Comparison of ENCODE assay signal across 9 mouse cellular contexts in the genomic region with DNA sequence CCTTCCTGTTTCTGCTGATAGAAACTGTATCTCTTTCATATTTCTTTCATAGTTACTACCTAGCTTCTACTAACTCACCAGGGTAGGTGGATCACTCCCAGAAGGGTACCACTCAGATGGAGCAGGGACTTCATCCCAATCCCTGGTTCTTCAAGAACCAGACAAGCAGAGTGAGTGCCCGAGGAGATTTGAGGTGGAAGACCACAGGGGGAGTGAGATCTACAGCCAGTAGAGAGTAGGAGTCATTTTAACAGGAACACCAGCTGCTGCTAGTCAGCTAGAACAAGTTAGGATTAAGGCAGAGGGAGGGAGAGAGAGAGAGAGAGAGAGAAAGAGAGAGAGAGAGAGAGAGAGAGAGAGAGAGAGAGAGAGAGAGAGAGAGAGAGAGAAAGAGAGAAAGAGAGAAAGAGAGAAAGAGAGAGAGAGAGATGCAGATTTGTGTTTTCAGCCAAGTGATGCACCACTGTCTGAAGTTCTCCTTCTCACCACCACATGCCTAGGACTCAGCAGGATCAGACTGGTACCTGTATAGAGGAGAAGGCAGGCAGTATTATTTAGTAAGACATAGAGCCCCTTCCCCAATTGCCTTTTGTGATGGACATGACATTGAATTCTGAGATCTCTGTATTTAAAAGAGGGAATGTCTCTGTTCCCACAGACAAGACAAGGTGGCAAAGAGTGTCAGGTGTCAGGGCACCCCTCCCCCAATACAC. TPM values are rescaled to one million over a fixed set of nuclear protein-coding genes. Genes with fewer than 3 reads are reported as not detected.
DNase-seq lines count a peak whose midpoint lies in the region; ATAC-seq and TF ChIP-seq lines count a peak whose summit lies in the region.
"Had no signal": no experiment of that assay in that cellular context is flagged by ENCODE, and none has a peak within 500 bp of the region (broad histone marks: within the 10 kb centered on the region; RNA-seq: fewer than 3 reads in every experiment).

No protein-coding gene starts in this region.

- DNase-seq in heart, postnatal 14 days: no peak
- DNase-seq in lung, postnatal 0 days (ENCODE audit: low spot score): no peak
- no peak for DNase-seq in lung, postnatal 14 days
- no peak for DNase-seq in layer of hippocampus, postnatal 14 days (ENCODE audit: low spot score in 2 of 2)

- peaks cover 3% of the 10 kb centered on the region; the same call in 1 of the 2 replicates for H3K4me1 ChIP-seq in heart, embryonic 11.5 days (ENCODE audit: control insufficient read depth, insufficient read depth, low read length)
- H3K4me1 ChIP-seq in lung, postnatal 0 days (ENCODE audit: insufficient read depth, low read depth, low read length): no peaks in the 10 kb centered on the region; the same call in 1 of the 2 replicates
- peaks cover 13% of the 10 kb centered on the region for H3K4me1 ChIP-seq in hindbrain, embryonic 15.5 days (replicated peaks)
- H3K4me1 ChIP-seq in small intestine, adult 2 months (ENCODE audit: control insufficient read depth, insufficient read depth, insufficient read length, low read length): peaks cover 18% of the 10 kb centered on the region

- H3K9ac ChIP-seq in heart, embryonic 11.5 days (ENCODE audit: low read depth, low read length): no peak overlapping the region
- no peak overlapping the region for H3K9ac ChIP-seq in lung, postnatal 0 days (replicated peaks; ENCODE audit: low read depth)
- no peak overlapping the region for H3K9ac ChIP-seq in hindbrain, embryonic 15.5 days

- intact Hi-C loops in heart, postnatal 14 days (cut with DNase I): loop anchor here (5.0 kb wide), 1 partner anchor 32 kb away; no protein-coding TSS in a partner anchor

- no peak overlapping the region for H3K27ac ChIP-seq in heart, embryonic 11.5 days (ENCODE audit: low read depth, low read length)
- H3K27ac ChIP-seq in lung, postnatal 0 days (ENCODE audit: low read length): peak overlapping the region; percentile 44; the same call in 1 of the 2 replicates
- peak overlapping the region; percentile 68 for H3K27ac ChIP-seq in hindbrain, embryonic 15.5 days (replicated peaks)
- peak overlapping the region; percentile 73 for H3K27ac ChIP-seq in small intestine, adult 2 months (ENCODE audit: insufficient read depth, low read depth, low read length)

- no peaks in the 10 kb centered on the region for H3K9me3 ChIP-seq in heart, embryonic 11.5 days (replicated peaks; ENCODE audit: control insufficient read depth, low read length)
- H3K9me3 ChIP-seq in lung, postnatal 0 days (ENCODE audit: low read length): no peaks in the 10 kb centered on the region
- H3K9me3 ChIP-seq in hindbrain, embryonic 15.5 days: no peaks in the 10 kb centered on the region

- 48% methylated on average over 1 of the region's 1 CpGs for WGBS in heart, embryonic 11.5 days (ENCODE audit: insufficient replicate concordance)
- 70% methylated on average over 1 of the region's 1 CpGs for WGBS in lung, postnatal 0 days
- WGBS in hindbrain, embryonic 15.5 days: 58% methylated on average over 1 of the region's 1 CpGs
- 17% methylated on average over 1 of the region's 1 CpGs for WGBS in small intestine, adult 2 months

- no peak for TF ChIP-seq EP300 in lung, postnatal 0 days (IDR thresholded peaks at IDR 0.05)

- H3K27me3 ChIP-seq in heart, embryonic 11.5 days (ENCODE audit: control insufficient read depth, insufficient read depth, low read length): no peaks in the 10 kb centered on the region
- H3K27me3 ChIP-seq in lung, postnatal 0 days (replicated peaks; ENCODE audit: insufficient read depth, low read length): no peaks in the 10 kb centered on the region
- H3K27me3 ChIP-seq in hindbrain, embryonic 15.5 days: no peaks in the 10 kb centered on the region
- no peaks in the 10 kb centered on the region for H3K27me3 ChIP-seq in small intestine, adult 2 months (ENCODE audit: control insufficient read depth, insufficient read depth, low read length)

- no peak for TF ChIP-seq POLR2A in small intestine, adult 2 months (IDR thresholded peaks at IDR 0.05; ENCODE audit: low read depth, low read length)

- no peak for ATAC-seq in heart, embryonic 11.5 days (replicated peaks; ENCODE audit: insufficient number of reproducible peaks, low FRiP score, low TSS enrichment)
- ATAC-seq in lung, postnatal 0 days: no peak
- ATAC-seq in hindbrain, embryonic 15.5 days (ENCODE audit: low FRiP score, low read depth): peak; percentile 69; the same call in 1 of the 2 replicates
- no peak for ATAC-seq in megakaryocyte-erythroid progenitor cell, adult 5-6 weeks (replicated peaks; ENCODE audit: low FRiP score, low TSS enrichment, poor library complexity, severe bottlenecking)
- ATAC-seq: CD4-positive, CD25-positive, alpha-beta regulatory T cell, adult 4 months had no signal

- H3K4me3 ChIP-seq in heart, embryonic 11.5 days (ENCODE audit: low read depth, low read length): no peak overlapping the region
- H3K4me3 ChIP-seq in lung, postnatal 0 days (ENCODE audit: low read depth, low read length): no peak overlapping the region
- no peak overlapping the region for H3K4me3 ChIP-seq in hindbrain, embryonic 15.5 days
- H3K4me3 ChIP-seq in small intestine, adult 2 months (ENCODE audit: low read depth, low read length): no peak overlapping the region

- H3K36me3 ChIP-seq in heart, embryonic 11.5 days (ENCODE audit: control insufficient read depth, insufficient read depth, low read length): no peaks in the 10 kb centered on the region
- H3K36me3 ChIP-seq in lung, postnatal 0 days (ENCODE audit: insufficient read depth, low read length): no peaks in the 10 kb centered on the region
- H3K36me3 ChIP-seq in hindbrain, embryonic 15.5 days: no peaks in the 10 kb centered on the region
- no peaks in the 10 kb centered on the region for H3K36me3 ChIP-seq in small intestine, adult 2 months (ENCODE audit: control insufficient read depth, insufficient read depth, low read length)

- peak overlapping the region; percentile 27 for H3K4me2 ChIP-seq in heart, embryonic 11.5 days
- no peak overlapping the region for H3K4me2 ChIP-seq in lung, postnatal 0 days (replicated peaks; ENCODE audit: low read depth, low read length)
- no peak overlapping the region for H3K4me2 ChIP-seq in hindbrain, embryonic 15.5 days

- TF ChIP-seq CTCF in lung, postnatal 0 days (IDR thresholded peaks at IDR 0.05): no peak
- TF ChIP-seq CTCF in small intestine, adult 2 months (IDR thresholded peaks at IDR 0.05; ENCODE audit: extremely low read depth, insufficient read length, insufficient replicate concordance, low read depth, low read length): no peak

RNA-seq across cellular contexts. Expression of gene Zfp648, which starts 51.4 kb away (rescaled TPM):
- not detected in 2 replicates for polyA plus RNA-seq in heart, embryonic 11.5 days (2014; fragmentation: Nextera tagmentation; extraction: Ambion mirVana)
- not detected for total RNA-seq in heart, postnatal 14 days (2021)
- not detected in 2 replicates for polyA plus RNA-seq in lung, postnatal 0 days (2015; fragmentation: Nextera tagmentation; extraction: Ambion mirVana)
- polyA plus RNA-seq in hindbrain, embryonic 15.5 days (2015; fragmentation: Nextera tagmentation; extraction: Ambion mirVana): 1.4 TPM in 2 replicates
- polyA plus RNA-seq in small intestine, adult 2 months (2012; rRNA removed): not detected in 2 replicates
- not detected in 2 replicates for total RNA-seq in megakaryocyte-erythroid progenitor cell, adult 5-6 weeks (2014; fragmentation: Nextera tagmentation)
- not detected in 2 replicates for total RNA-seq in megakaryocyte-erythroid progenitor cell, adult 5-6 weeks (2017)
- under 1 TPM; 0.19 to 0.28 TPM for total RNA-seq in layer of hippocampus, postnatal 14 days (2021)
- polyA plus RNA-seq: CD4-positive, CD25-positive, alpha-beta regulatory T cell, adult 4 months had no signal
